Mouse (Mus musculus): ENCODE measurements around the gene Naa40.

Naa40 gene

DNA sequence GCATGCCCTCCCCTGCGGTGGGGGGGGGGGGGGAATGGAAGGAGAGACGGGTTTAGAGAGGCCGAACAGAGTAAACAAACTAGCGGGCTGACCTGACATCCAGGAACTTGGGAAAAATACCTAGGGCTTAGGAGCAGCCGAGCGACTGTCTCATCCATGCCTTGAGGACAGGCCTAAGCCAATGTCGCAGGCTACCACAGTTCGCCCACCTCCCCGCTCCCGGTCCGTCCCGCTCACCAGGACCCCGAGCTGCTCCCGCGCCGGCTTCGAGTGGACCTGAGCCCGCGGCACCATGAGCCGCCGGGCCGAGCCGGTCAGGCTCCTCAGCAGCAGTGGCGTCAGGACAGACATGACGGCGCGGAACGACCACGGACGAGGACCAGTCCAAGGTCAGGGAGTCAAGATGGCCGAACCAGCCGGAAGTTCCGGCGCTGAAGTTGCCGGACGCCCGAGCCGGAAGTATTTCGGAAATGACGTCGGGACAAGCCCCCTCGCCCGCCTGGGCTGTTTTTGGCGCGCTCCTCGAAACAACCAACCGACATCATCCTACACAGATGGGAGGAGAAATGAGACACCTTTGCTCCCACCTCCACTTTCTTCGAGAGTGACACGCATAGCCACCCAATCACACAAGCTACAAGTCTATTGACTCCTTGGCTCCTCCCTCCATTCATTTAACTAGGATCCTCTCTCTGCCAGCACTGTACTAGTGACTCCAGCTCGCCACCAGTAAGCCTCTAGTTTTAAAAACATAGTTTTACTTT, 23.6 kb downstream of the Naa40 start, which contains the start of gene Cox8a:
Cox8a (minus strand) TSS at position 455 of the 764 bp plus-strand sequence.
- peak; percentile 96 for DNase-seq (ENCODE audit: low read depth, low spot score)

DNA sequence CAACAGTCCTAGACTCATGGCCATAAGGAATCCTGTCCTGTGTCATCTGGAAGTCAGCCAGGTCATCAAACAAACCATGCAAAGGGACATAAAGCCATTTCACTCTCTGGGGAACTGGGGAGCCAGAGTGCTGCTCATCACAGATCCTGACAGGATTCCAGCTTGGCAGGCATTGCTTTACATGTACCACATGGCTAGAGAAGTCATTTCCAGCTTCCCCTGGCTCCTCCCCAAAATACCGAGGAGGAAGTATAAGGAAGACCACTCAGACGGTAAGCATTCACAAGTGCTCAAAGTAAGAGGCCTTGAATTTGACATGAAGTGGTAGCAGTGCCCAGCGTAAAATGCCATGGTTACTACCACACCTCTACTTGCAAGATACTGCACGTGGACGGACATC, 26.5 kb downstream of the Naa40 start:
- no peak for DNase-seq (ENCODE audit: low read depth, low spot score)

DNA sequence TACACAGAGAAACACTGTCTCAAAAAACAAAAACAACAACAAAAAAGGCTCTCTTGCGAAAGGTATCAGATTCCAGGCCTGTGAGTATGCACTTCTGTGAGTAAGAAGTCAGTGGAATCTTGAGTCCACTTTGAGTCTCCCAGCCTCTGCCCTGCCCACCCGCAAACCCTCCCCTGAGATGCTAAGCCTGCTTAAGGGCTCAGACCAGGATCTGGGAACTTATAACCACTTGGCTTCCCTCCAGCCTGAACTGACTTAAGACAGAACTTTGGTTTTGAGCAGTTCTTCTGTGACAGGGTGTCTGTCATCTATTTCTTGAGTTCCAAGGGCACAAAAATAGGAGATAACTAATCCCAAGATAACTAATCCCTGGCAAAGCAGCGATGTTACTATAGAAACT, 28.0 kb downstream of the Naa40 start:
- DNase-seq (ENCODE audit: low read depth, low spot score) = no peak

DNA sequence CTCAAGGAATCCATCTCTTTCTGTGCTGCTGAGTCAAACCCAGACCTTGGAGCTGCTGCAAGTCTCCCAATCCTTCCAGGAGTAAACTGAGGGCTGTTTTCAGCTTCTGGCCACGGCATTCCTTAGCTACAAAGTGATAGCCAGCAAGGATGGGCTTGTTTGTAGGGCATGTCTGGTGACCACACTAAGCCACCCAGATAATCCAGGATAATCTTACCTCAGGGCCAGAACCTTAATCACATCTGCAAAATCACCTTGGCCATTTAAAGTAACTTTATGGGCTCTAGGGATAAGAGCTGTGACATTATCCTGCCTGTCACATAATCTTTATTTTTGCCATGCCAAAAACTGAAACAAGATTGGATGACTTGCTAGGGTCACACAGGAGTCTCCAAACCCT, 28.8 kb downstream of the Naa40 start:
- no peak for DNase-seq (ENCODE audit: low read depth, low spot score)

DNA sequence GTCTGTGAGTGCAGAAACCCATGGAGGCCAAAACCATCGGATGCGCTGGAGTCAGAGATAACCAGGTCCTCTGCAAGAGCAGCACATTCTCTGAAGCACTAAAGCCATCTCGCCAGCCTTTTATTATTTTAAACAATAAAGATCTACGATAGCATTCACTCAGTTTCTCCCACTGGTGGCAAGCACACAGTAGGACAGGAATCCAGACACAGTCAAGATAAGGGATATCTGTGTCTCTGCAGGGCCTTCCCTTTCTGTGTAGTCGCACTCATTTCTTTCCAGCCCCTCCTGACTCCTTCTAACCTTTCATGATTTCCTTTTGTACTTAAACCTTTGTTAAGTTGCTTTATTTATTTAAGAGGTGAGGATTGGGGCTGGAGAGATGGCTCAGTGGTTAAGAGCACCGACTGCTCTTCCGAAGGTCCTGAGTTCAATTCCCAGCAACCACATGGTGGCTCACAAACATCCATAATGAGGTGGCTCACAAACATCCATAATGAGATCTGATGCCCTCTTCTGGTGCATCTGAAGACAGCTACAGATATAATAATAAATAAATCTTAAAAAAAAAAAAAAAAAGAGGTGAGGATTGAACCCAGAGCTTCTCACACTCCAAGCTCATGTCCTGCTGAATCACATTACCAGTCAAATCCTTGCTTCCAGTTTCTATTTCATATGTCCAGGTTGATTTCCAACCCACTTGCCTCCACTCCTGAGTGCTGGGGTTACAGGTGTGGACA, 30.9 kb downstream of the Naa40 start:
- DNase-seq (ENCODE audit: low read depth, low spot score) = no peak

DNA sequence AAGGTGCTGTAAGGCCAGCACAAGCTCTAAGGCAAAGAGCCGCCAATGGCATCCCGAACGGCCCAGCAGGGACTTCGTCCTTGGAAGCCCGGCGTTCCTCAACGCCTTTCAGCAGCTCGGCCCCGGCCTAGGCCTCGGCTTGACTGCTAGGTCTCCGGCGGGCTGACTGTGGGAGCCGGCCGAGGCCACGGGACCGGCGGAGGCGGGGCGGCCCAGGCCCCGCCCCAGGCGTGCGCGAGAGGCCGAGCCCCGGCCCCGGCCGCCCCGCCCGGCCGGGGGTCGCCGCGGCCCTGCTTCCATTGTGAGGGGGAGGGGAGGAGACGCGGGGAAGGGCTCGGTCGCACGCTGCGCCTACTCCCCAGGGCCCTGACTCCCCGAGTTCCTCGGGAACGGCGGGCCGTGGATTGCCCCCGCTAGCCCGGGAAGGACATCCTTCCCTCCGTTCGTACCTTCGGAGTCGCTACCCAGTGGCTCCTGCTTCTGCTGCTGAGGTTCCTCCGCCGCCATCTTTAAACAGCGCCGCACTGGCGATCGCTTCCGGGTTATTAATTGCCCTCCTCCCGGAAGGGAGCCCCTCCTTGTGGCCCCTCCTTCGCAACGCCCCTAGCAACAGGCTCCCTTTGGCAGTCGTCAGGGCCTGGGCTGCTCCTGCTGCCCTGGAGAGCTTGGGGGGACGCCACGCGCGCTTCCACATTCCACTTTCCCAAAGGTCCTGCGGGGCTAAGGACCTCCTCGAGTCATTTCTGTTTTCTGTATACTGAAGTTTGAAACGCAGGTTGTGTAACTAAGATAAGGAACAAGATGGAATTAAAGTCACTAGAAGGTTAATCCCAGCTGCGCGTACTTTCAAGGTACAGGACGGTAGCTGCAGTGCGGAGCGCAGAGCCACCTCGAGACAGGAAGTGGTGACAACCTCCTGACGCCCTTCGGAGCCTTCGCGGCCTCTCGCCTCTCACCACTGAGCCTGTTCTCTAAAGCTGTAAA, 34.9 kb downstream of the Naa40 start, which contains the start of gene Otub1:
Otub1 (minus strand) TSS at position 564 of the 984 bp plus-strand sequence.
- DNase-seq (ENCODE audit: low read depth, low spot score) = peak; percentile 95

DNA sequence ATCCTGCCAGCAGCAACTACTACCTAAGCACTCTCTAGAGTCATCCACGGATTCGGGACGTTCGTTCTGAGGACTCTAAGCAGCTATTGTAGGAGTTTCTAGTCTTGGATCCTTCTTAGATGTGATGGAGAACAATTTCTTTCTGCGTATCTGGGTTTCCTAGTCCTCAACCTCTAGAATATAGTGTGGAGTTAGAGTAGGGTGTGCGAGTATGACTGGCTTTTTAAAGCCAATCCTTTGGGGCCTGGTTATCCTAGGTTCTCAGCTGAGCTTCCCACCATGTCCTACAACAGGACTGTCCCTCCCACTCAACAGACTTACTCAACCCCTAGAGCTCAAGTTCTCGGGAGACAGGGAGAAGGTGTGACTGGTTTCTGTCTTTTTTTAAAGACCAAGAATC, 35.7 kb downstream of the Naa40 start:
- no peak for DNase-seq (ENCODE audit: low read depth, low spot score)

DNA sequence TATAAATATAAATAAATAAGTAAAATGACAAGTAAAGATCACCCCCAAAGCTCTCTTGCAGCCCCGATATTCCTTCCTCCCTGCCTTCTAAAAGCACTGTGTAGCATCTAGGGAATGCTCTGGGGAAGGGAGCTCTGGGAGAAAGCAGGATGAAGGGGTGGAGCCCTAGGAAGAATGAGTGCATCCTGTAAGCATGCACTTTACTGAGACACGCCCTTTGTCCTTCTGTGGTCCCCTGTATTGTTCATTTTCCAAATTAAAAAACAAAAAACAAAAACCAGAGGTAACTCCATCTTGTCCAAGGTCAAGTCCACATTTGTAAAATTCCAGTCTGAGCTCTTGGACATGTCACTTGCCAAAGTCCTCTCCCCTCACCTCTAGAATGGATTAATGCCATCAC, 36.1 kb downstream of the Naa40 start:
- DNase-seq (ENCODE audit: low read depth, low spot score) = no peak

DNA sequence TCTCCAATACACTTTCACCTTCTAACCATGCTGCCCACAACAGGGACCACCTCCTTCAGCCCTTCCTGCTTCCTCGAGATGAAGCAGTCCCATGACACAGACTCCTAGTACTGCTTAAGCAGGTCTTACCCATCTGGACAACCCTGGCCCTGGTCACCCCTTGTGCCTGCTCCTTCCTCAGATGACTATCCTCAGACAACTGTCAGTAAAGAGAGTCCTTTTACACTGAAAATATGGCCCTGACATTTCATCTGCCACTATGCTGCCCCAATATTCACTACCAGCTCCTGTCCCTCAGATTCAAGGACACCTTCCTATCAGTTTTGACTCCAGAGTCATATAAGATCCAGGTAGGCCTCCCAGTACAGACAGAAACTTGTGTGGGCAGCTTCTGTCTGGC, 40.6 kb downstream of the Naa40 start:
- DNase-seq (ENCODE audit: low read depth, low spot score) = no peak

DNA sequence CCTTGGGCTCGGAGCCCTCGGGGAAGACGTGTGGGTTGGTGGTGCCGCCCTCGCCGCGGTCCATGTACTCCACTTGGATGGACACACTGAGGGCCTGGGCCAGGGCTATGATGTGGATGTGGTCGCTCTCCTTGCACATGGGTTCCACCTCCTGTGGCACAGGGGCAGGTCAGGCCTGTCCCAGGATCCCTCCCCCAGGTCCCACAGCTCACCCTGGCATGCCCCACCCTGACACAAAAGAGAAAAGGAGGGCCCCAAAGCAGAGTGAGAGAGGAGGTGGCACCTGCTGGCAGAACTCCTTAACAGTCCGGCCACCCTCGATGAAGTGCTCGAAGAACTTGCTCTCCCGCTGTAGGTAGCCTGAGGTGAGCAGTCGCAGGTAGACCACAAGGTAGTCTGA, 41.9 kb downstream of the Naa40 start:
- no peak for DNase-seq (ENCODE audit: low read depth, low spot score)

DNA sequence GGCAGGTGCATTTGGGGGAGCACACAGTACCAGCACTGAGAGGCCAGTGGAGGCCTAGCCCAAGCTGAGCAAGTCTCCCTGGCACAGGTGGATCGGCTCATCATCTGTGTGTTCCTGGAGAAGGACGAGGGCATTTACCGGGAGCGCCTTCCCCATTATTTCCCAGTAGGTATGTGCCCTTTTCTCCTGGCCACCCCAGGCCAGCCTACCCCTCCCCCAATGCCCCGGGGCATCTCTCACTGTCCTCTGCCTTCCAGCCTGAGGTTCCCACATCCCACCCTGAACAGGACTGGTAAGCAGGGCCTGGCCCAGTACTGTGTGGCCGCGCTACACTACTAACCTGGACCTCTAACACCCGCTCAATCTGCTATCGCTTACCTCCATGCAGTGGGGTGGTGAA, 43.5 kb downstream of the Naa40 start:
- DNase-seq (ENCODE audit: low read depth, low spot score) = no peak

DNA sequence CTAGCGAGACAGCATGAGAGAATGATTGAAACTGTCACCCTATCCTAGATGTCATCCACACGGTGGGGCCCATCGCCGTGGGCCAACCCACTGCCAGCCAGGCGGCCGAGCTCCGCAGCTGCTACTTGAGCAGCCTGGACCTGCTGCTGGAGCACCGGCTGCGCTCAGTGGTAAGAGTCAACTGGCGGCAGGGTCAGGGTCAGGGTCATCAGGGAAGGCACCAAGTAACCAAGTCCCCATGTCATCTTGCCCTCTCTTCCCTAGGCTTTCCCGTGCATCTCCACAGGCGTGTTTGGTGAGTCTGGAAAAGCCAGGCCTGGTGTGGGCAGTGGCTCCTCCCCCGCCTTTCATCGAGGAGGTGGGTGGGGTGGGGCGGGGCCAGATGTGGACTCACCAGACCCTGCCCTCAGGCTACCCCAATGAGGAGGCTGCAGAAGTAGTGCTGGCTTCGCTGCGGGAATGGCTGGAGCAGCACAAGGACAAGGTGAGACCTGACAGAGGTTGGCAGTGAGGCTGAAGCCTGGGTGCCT, 44.2 kb downstream of the Naa40 start:
- DNase-seq (ENCODE audit: low read depth, low spot score) = no peak

DNA sequence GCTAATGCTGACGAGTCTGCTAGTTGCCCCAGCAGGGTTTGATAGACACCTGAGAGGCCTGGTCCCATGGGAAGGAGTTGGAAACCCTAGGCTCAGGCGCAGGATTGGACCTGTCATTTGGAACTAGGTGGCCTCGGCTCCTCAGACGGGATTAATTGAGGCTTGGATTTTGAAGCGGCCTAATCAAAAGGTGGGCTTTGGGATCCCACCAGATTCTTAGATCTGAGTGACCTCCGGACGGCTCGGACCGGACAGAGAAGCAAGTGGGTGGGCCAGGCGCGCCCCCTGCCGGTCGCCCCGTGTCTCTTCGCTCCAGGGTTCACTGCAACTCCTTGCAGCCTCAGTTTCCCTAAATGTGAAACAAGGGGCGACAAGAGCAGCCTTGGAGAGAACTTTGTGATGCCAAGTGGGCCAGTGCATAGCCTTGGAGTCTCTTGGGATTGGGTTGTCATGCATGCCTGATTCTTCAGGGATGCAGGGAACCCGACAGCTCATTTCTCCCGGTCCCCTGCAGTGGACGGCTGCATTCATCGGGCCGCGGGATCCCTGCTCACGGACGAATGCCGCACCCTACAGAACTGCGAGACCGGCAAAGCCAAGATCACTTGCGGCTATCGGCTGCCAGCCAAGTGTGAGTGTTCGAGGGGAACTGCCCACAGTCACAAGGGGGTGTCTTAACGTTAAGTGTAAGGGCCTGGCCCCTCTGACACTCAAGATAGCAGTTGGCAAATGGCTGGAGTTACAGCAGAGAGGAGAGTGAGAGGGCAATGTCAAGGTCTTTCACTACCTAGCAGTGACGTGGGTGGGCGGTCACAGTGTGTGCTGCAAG, 44.9 kb downstream of the Naa40 start:
- DNase-seq (ENCODE audit: low read depth, low spot score) = peak; percentile 34

DNA sequence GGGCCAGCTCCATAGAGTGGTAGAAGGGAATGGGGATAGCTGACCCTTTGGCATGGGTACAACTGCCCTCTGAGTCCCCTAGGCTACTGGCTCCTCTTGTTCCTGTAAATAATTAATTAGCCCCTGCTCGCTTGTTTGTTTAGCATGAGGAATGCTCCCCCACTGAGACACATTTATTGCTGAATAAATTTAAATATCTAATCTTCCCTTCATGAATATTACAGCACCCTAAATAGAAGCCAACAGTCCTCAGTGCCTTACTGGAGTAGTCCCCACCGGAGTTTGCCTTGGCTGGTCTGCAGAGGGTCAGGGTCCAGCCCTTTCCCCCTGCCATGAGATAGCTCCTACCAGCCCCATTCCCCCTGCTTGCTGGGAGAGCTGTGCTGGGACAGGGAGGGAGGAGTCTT, 48.4 kb downstream of the Naa40 start:
- no peak for DNase-seq (ENCODE audit: low read depth, low spot score)

DNA sequence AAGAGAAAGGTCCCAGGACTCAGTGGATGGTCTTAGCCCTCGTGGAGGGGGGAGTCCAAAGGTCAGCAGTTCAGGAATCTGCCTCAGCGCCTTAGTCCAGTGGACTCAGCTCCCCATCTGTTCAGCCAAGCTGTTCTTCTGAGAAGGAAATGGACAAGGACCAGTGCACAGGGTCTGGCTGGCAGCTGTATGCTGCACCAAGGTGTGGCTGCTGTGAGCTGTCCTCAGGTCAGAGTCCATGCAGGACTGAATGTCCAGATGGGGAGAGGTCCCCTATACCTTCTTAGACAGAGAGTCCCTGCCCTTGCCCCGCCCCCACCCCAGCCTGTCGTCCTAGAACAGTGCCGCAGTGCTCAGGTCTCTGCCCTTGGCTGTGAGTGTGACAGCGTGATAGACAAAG, 49.3 kb downstream of the Naa40 start:
- DNase-seq (ENCODE audit: low read depth, low spot score) = no peak

DNA sequence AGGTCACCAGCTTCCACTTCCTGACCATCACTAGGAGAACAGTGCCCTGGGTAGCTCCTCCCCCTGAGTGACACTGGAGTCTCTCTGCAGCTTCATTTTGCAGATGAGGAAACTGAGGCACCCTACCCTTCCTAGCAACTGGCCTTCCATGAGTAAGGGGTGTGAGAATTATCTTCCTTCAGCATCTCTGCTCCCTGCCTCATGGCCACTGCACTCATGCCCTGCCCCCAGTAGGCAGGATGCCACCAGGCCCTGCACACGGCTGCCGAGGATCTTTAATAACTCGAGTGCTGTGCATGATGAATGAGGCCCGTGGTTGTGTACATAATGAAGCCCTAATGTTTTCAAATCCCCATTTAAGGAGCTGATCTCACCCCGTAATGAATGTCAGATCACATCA, 50.0 kb downstream of the Naa40 start:
- no peak for DNase-seq (ENCODE audit: low read depth, low spot score)

DNA sequence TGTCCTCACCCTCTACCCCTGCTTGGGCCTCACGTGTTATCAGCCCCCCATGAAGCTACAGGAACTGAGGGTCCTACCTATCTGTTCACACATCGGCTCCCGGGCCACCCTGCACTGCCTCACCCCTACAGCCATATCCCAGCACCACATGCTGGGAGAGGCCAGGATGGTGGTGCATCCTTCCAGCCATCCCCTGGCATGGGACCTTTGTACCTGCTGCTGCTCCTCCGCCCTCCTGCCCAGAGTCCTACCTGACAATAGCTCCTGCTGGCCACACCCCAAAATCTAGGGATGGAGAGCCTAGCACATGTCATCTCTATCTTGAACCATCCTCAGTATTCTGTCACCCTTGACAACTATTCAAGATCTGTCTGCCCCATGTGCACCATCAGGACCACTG, 52.0 kb downstream of the Naa40 start:
- no peak for DNase-seq (ENCODE audit: low read depth, low spot score)

DNA sequence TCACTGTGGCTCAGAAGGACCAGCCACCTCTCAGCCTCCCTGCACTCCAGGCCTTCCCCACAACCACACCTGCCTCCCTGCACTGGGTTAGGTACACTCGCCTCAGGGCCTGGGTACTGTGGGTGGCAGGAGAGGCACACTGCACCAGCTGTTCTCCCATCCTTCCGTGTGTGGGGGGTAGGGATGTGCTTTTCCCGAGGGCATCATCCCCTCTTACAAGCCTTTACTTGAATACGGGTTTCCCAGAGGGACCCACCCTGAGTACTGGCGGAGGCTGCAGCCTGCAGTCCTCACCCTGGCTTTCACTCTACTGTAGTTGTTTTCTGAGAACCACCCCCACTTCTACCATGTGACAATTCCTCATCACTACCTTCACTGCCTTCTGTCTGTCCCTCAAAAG, 53.8 kb downstream of the Naa40 start:
- DNase-seq (ENCODE audit: low read depth, low spot score) = no peak

DNA sequence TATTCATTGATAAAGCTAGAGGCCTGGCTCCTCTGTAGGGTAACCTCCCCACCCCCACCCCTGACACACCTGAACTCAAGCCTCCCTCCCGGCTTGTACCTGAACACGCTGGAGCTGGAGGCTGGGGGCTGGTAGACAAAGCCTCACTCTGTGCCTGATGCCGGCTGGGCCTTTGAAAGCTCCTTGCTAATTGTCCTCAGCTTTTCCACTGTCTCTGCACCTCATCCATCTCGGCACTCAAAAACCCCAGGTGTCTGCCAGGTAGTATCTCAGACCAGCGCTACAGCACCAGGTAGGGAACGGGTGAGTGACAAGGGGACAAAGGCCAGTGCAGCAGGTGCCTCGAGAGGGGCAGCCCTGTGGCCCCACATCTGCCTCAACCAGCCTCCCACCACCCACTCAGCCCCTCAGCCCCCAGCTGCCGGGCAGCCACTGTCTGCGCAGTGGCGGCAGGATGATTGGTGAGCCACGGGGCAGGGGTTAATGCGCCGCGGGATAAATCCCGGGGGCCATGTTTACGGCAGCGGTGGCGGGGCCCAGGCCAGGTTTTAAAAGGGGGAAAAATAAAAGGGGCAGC, 55.2 kb downstream of the Naa40 start:
- no peak for DNase-seq (ENCODE audit: low read depth, low spot score)

DNA sequence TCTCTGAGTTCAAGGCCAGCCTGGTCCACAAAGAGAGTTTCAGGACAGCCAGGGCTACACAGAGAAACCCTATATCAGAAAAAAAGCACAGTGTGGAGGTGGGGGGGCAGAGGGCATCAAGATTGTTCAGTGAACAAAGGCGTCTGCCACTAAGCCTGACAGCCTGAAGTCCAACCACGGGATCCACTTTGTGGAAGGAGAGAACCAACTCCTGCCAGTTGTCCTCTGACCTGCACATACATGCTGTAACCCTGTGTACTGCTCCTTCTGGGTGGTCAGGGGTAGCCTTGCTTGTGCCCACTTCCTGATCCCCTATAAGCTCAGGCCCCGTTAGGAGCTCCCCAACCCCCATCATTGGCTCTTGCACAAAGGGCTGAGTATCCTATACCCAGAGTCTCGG, 55.9 kb downstream of the Naa40 start:
- no peak for DNase-seq (ENCODE audit: low read depth, low spot score)

Measured in CD4-positive helper T cell, adult 2 months (primary cell).